Mouse (Mus musculus): ENCODE results near the gene Mterf2. TPM values are rescaled to one million over a fixed set of nuclear protein-coding genes. Genes with fewer than 3 reads are reported as not detected.

Gene Mterf2
- 4.5 TPM for polyA plus RNA-seq (2014; fragmentation: Illumina TruSeq; extraction: RNeasy Lipid Tissue Mini Kit (QIAGEN cat#74804); ENCODE audit: insufficient read depth, low read depth, low replicate concordance)

DNA sequence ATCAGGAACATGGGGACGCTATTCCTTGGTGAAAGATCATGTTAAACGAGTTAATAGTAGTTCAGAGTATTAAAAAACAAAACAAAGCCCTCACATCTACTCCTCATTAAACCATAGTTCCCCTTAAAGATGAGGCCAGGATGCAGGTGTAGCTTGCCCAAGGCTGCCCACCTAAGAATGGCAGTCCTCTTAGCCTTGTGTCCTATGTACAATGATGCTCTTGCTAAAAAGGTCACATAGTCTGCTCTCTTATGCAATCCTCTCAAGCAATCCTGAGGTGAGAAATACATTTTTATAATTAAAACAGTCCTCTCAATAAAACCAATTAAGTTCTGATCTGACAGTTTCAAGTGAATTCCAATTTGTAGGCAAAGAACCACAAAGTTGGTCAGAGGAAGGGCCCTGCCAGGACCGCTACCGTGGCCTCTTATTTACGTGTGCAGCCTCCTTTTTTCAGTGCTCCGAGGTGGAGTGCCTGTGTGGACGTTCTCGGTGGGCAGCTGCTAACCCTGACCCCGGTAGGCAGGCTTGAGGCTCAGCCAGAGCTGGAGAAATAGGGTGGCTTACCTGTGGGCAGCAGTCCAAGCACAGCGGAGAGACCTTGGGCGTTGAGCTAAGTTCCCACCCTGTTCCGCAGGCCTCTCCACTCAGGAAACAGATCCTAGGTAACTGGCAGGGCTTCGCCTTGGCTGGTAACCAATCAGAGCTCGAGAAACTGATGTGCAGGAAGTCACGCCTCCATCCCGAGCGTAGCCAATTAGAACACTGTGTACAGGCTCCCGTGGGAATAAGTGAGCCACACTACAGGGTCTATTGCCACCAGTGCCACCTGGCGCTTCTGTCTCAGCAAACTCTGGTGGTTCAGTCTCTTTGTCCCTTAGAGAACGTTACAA, at the start of gene Mterf2:
Mterf2 (minus strand) TSS at position 633 of the 893 bp plus-strand sequence.

DNA sequence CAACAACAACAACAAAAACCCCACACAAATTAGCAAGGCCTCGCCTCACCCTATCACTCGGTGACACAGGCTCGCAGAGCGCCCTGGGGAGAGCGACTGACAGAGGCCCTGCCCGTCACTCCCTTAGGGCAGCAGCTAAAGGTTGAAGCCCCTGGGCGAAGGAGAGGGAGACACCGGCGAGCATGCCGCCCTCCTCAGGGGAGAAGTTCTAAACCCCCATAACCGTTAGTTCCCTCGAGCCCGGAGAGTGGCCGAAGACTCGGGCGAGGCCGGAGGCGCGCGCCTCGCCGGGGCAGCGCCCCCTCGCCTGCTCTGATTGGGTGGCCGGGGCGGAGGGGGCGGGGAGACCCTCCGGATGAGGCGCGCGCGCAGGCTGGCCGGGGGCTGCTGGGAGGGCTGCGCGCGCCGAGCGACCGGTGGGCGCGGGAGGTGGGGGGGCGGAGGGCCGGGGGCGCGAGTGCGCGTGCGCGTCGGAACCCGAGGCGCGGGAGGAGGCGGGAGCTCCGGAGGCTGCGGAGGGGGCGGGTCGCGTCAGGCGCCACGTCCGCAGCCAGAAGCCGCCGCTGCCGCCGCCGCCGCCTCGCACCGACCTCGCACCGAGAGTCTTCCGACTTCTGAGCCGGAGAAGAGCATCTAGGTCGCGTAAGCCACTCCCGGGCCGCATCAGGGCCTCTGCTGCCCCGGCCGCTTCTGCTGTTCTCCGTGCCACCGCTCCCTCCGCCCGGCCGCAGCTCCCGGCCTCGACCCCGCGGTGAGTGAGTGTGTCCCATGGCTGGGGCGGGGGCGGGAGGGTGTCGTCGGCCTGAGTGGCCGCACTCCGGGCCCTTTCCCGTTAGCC, 25.4 kb downstream of the Mterf2 start, which contains the start of the genes Fhl4 and Tmem263:
Fhl4 (minus strand) TSS at position 249 of the 838 bp plus-strand sequence.
Tmem263 (plus strand) TSS at position 381 of the 838 bp plus-strand sequence.

Other genes starting within 250 kb of the Mterf2 start
- 10.1 TPM for gene Ric8b, start 210.4 kb downstream of the Mterf2 start, polyA plus RNA-seq (2014; fragmentation: Illumina TruSeq; extraction: RNeasy Lipid Tissue Mini Kit (QIAGEN cat#74804); ENCODE audit: insufficient read depth, low read depth, low replicate concordance)
- 0.35 TPM for gene Fhl4, start 25.5 kb downstream of the Mterf2 start, polyA plus RNA-seq (2014; fragmentation: Illumina TruSeq; extraction: RNeasy Lipid Tissue Mini Kit (QIAGEN cat#74804); ENCODE audit: insufficient read depth, low read depth, low replicate concordance)
- 9.9 TPM for gene Tmem263, start 25.4 kb downstream of the Mterf2 start, polyA plus RNA-seq (2014; fragmentation: Illumina TruSeq; extraction: RNeasy Lipid Tissue Mini Kit (QIAGEN cat#74804); ENCODE audit: insufficient read depth, low read depth, low replicate concordance)
- 9.9 TPM for gene Cry1, start 57.0 kb upstream of the Mterf2 start, polyA plus RNA-seq (2014; fragmentation: Illumina TruSeq; extraction: RNeasy Lipid Tissue Mini Kit (QIAGEN cat#74804); ENCODE audit: insufficient read depth, low read depth, low replicate concordance)

Measured in lung, adult 10 weeks (tissue).